Mouse (Mus musculus): ENCODE measurements at regions not wholly inside any gene's neighbourhood (a gene's known extent, or its start where the extent isn't known, plus 50 kb on each side); places are given as distances from the start of the nearest gene placed in this dataset.

GRCm38 (mm10) chr13:7584022-7584421, 618.6 kb upstream of the Adarb2 start:
- 70% methylated on average over 3 of the region's 3 CpGs for WGBS
- no peaks in the 10 kb centered on the region for H3K36me3 ChIP-seq (ENCODE audit: control insufficient read depth, insufficient read depth, low read length)
- ATAC-seq (ENCODE audit: low read depth) = no peak
- no peak overlapping the region for H3K27ac ChIP-seq (ENCODE audit: low read depth, low read length)
- H3K4me3 ChIP-seq (ENCODE audit: low read depth, low read length) = no peak overlapping the region
- no peaks in the 10 kb centered on the region for H3K9me3 ChIP-seq (ENCODE audit: control insufficient read depth, low read length)
- H3K9ac ChIP-seq (replicated peaks; ENCODE audit: low read depth, low read length) = no peak overlapping the region
- H3K27me3 ChIP-seq (ENCODE audit: control insufficient read depth, insufficient read depth, low read length) = no peaks in the 10 kb centered on the region
- H3K4me2 ChIP-seq (ENCODE audit: low read depth, low read length) = no peak overlapping the region
- H3K4me1 ChIP-seq (ENCODE audit: control insufficient read depth, insufficient read depth, low read length) = no peaks in the 10 kb centered on the region

All from neural tube, embryonic 14.5 days (tissue).